Mouse (Mus musculus) liver, embryonic 14.5 days (tissue): Measurements from ENCODE around the gene Glt8d1. TPM values are rescaled to one million over a fixed set of nuclear protein-coding genes. Genes with fewer than 3 reads are reported as not detected.

ENCODE experiments used
- ATAC-seq: fragments of 200-750 bp; cut with Nextera tagmentation; 2 replicates; pipeline ENCODE4 v1.8.0; 2017; ENCODE audit warnings: moderate number of reproducible peaks, mild to moderate bottlenecking, moderate library complexity; ENCODE audit not compliant: insufficient read depth
- DNase-seq, 3 experiments: peaks; one replicate each; pipeline ENCODE4 v3.0.0-alpha.2; 2012 to 2013; ENCODE audit warnings: low read depth in 3 of 3, low spot score in 3 of 3
- H3K27ac ChIP-seq: fragments of 300-500 bp; sonication (generic); 2 replicates; pipeline ENCODE4 v1.5.1; 2014; ENCODE audit warnings: moderate library complexity, mild to moderate bottlenecking, control low read depth, inconsistent platforms
- H3K27me3 ChIP-seq: fragments of 300-500 bp; sonication (generic); 2 replicates; pipeline ENCODE4 v1.6.1; 2014; ENCODE audit warnings: mild to moderate bottlenecking, low read length, moderate library complexity; ENCODE audit not compliant: control insufficient read depth, insufficient read depth
- H3K36me3 ChIP-seq: fragments of 300-500 bp; sonication (generic); replicated peaks from 2 replicates; pipeline ENCODE4 v1.6.1; 2014; ENCODE audit warnings: low read depth; ENCODE audit not compliant: control insufficient read depth, insufficient read depth
- H3K4me1 ChIP-seq, 2 experiments: fragments of 200-500 bp in 1 of 2; fragments of 300-500 bp in 1 of 2; sonication (generic) in 1 of 2; replicated peaks; 2 replicates each; pipeline ENCODE4 v1.6.1; 2012 to 2014; ENCODE audit warnings: antibody characterized with exemption in 1 of 2, inconsistent platforms in 1 of 2, low read length in 1 of 2; ENCODE audit not compliant: control insufficient read depth in 2 of 2, insufficient read depth in 2 of 2
- H3K4me2 ChIP-seq: fragments of 300-500 bp; sonication (generic); 2 replicates; pipeline ENCODE4 v1.6.1; 2014; ENCODE audit warnings: low read depth, mild to moderate bottlenecking, control low read depth, moderate library complexity
- H3K4me3 ChIP-seq, 2 experiments: fragments of 200-500 bp in 1 of 2; fragments of 300-500 bp in 1 of 2; sonication (generic) in 1 of 2; 2 replicates each; pipeline ENCODE4 v1.5.1; 2012 to 2014; ENCODE audit warnings: low read depth in 2 of 2, low read length in 2 of 2, mild to moderate bottlenecking in 2 of 2, control low read depth in 1 of 2, inconsistent platforms in 1 of 2, moderate library complexity in 1 of 2; ENCODE audit not compliant: insufficient read depth in 1 of 2
- H3K9ac ChIP-seq: fragments of 300-500 bp; sonication (generic); replicated peaks from 2 replicates; pipeline ENCODE4 v1.6.1; 2014; ENCODE audit warnings: mild to moderate bottlenecking, control low read depth, moderate library complexity
- H3K9me3 ChIP-seq: fragments of 300-500 bp; sonication (generic); 2 replicates; pipeline ENCODE4 v1.6.1; 2016; ENCODE audit warnings: low read length, mixed read lengths; ENCODE audit not compliant: control insufficient read depth
- CTCF ChIP-seq: IDR thresholded peaks from 2 replicates; pipeline ENCODE4 v1.5.1; 2016; ENCODE audit warnings: antibody characterized with exemption, low read depth, control low read depth
- EP300 ChIP-seq: IDR thresholded peaks from 2 replicates; pipeline ENCODE4 v1.6.1; 2016; ENCODE audit warnings: antibody characterized with exemption, low read depth
- WGBS: fragments of 180-500 bp; shearing (Covaris S2); extraction: QIAGEN DNeasy Blood & Tissue Kit; methylation state at CpG from one replicate; pipeline ENCODE4 v1.1.7; 2014; ENCODE audit not compliant: insufficient replicate concordance; 5-methylcytosine and 5-hydroxymethylcytosine counted together
- polyA plus RNA-seq, 2 experiments: library from polyadenylated mRNA; depleted of rRNA in 1 of 2; stranded (reverse) in 1 of 2; unstranded in 1 of 2; fragments of >200 nt; fragmentation: Nextera tagmentation in 1 of 2; extraction: Ambion mirVana in 1 of 2; gene quantifications; 2 replicates each; pipeline versions ENCODE4 v1.2.1 to v1.2.3; 2012 to 2014

The Glt8d1 gene
- 12.6 and 18.4 TPM in 2 replicates for polyA plus RNA-seq (2012; rRNA removed)
- 17.5 and 17.7 TPM in 2 replicates for polyA plus RNA-seq (2014; fragmentation: Nextera tagmentation; extraction: Ambion mirVana)

GRCm38 (mm10) chr14:31001307-31002205 is at the start of gene Glt8d1, which contains the start of gene Spcs1:
TSS of gene Glt8d1 (plus strand) at chr14:31001400.
TSS of gene Spcs1 (minus strand) at chr14:31001672.
- WGBS = 2% methylated on average over 82 of the region's 84 CpGs
- Histone ChIP-seq H3K4me3 (peak within 1 kb of the TSS; percentile 78 to 80), H3K27me3 (no peaks in the 10 kb centered on the region), H3K27ac (peak within 1 kb of the TSS; percentile 52), H3K4me2 (peak within 1 kb of the TSS; percentile 74), H3K9ac (peak within 1 kb of the TSS; percentile 79), H3K4me1 (peaks cover 7 to 10% of the 10 kb centered on the region in 2 experiments), H3K9me3 (no peaks in the 10 kb centered on the region), H3K36me3 (peaks cover 3% of the 10 kb centered on the region; the same call in 1 of the 2 replicates)
- TF ChIP-seq CTCF (no peak), EP300 (peak; percentile 19; the same call in 1 of the 2 replicates)
- DNase-seq (peak; percentile 61 to 71 (median 65)), ATAC-seq (peak; percentile 88)

DNA sequence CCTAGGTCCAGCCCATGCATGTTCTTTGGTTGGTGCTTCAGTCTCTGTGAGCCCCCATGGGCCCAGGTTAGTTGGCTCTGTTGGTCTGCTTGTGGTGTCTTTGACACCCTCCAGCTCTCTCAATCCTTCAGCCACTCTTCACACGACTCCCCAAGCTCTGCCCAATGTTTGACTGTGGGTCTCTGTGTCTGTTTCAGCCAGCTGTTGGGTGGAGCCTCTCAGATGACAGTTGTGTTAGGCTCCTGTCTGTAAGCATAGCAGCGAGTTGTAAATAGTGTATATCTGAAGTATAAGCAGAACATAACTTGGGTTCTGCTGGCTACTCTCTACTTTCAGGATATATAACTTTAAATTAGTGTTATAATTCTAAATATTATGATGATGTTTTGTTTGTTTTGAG is 42.7 kb upstream of the Glt8d1 start:
- ATAC-seq = no peak
- Histone ChIP-seq H3K9me3 (no peaks in the 10 kb centered on the region), H3K36me3 (no peaks in the 10 kb centered on the region; the same call in 1 of the 2 replicates), H3K4me1 (no peaks in the 10 kb centered on the region; a peak in 1 of 4 replicates), H3K27me3 (no peaks in the 10 kb centered on the region), H3K4me2 (no peak overlapping the region), H3K27ac (no peak overlapping the region), H3K9ac (no peak overlapping the region), H3K4me3 (no peak overlapping the region)
- 44% methylated on average over 2 of the region's 2 CpGs for WGBS
- TF ChIP-seq EP300 (no peak), CTCF (no peak)
- no peak for DNase-seq

GRCm38 (mm10) chr14:30959031-30959430 is 42.2 kb upstream of the Glt8d1 start:
- Histone ChIP-seq H3K9ac (no peak overlapping the region), H3K4me2 (no peak overlapping the region), H3K27ac (no peak overlapping the region), H3K9me3 (no peaks in the 10 kb centered on the region), H3K27me3 (no peaks in the 10 kb centered on the region), H3K4me1 (no peaks in the 10 kb centered on the region; a peak in 1 of 4 replicates), H3K36me3 (no peaks in the 10 kb centered on the region; the same call in 1 of the 2 replicates), H3K4me3 (no peak overlapping the region)
- no peak for DNase-seq
- 53% methylated on average over 4 of the region's 4 CpGs for WGBS
- TF ChIP-seq EP300 (no peak), CTCF (no peak)
- peak; percentile 52; the same call in 1 of the 2 replicates for ATAC-seq

DNA sequence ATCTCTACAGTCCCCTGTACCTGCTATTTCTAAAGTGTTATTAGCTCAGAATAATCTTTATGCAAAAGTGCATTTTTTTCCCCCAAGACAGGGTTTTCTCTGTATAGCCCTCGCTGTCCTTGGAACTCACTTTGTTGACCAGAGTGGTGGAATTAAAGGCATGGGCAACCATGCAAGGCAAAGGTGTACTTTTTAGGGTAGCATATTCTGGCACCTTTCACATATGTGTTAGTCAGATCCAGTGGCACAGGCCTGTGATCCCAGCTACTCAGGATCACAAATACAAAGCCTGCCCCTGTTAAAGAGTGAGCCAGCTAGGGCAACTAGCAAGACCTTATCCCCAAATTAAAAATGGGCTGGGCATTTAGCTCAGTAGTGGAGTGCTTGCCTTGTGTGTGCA is 40.8 kb upstream of the Glt8d1 start:
- TF ChIP-seq EP300 (no peak), CTCF (no peak)
- Histone ChIP-seq H3K27ac (no peak overlapping the region), H3K27me3 (no peaks in the 10 kb centered on the region), H3K4me2 (no peak overlapping the region), H3K4me3 (no peak overlapping the region), H3K9me3 (no peaks in the 10 kb centered on the region), H3K9ac (no peak overlapping the region), H3K4me1 (no peaks in the 10 kb centered on the region; a peak in 1 of 4 replicates), H3K36me3 (no peaks in the 10 kb centered on the region)
- DNase-seq = no peak
- ATAC-seq = no peak
- WGBS = 71% methylated on average over 1 of the region's 1 CpGs

GRCm38 (mm10) chr14:30974204-30974603 is 27.0 kb upstream of the Glt8d1 start:
- no peak for TF ChIP-seq CTCF
- TF ChIP-seq EP300 = no peak
- H3K27me3 ChIP-seq = no peaks in the 10 kb centered on the region
- H3K9ac ChIP-seq = no peak overlapping the region
- H3K4me3 ChIP-seq = no peak overlapping the region
- DNase-seq (no peak), ATAC-seq (no peak)
- H3K36me3 ChIP-seq = no peaks in the 10 kb centered on the region
- no peak overlapping the region for H3K27ac ChIP-seq
- no peaks in the 10 kb centered on the region for H3K9me3 ChIP-seq
- no peak overlapping the region for H3K4me2 ChIP-seq
- WGBS = 66% methylated on average over 6 of the region's 6 CpGs
- no peaks in the 10 kb centered on the region for H3K4me1 ChIP-seq
